Mouse (Mus musculus) heart, embryonic 16.5 days (tissue): ENCODE data around the gene Foxn2. TPM values are rescaled to one million over a fixed set of nuclear protein-coding genes. Genes with fewer than 3 reads are reported as not detected.

ENCODE experiments used
- ATAC-seq: fragments of 200-750 bp; cut with Nextera tagmentation; replicated peaks from 2 replicates; pipeline ENCODE4 v1.8.0; 2017; ENCODE audit warnings: moderate number of reproducible peaks; ENCODE audit not compliant: insufficient read depth, low FRiP score; ENCODE audit errors: extremely low read depth
- H3K27ac ChIP-seq: fragments of 300-500 bp; sonication (generic); 2 replicates; pipeline ENCODE4 v1.5.1; 2014; ENCODE audit warnings: mild to moderate bottlenecking, low read length, control low read depth, moderate library complexity
- H3K27me3 ChIP-seq: fragments of 300-500 bp; sonication (generic); 2 replicates; pipeline ENCODE4 v1.6.1; 2014; ENCODE audit warnings: low read length, mixed read lengths; ENCODE audit not compliant: control insufficient read depth, insufficient read depth
- H3K36me3 ChIP-seq: fragments of 300-500 bp; sonication (generic); 2 replicates; pipeline ENCODE4 v1.6.1; 2014; ENCODE audit not compliant: control insufficient read depth, insufficient read depth
- H3K4me1 ChIP-seq: fragments of 300-500 bp; sonication (generic); 2 replicates; pipeline ENCODE4 v1.6.1; 2014; ENCODE audit warnings: low read length, mixed read lengths; ENCODE audit not compliant: control insufficient read depth, insufficient read depth
- H3K4me2 ChIP-seq: fragments of 300-500 bp; sonication (generic); 2 replicates; pipeline ENCODE4 v1.6.1; 2014; ENCODE audit warnings: low read depth, mild to moderate bottlenecking, control low read depth, low read length
- H3K4me3 ChIP-seq: fragments of 300-500 bp; sonication (generic); 2 replicates; pipeline ENCODE4 v1.5.1; 2014; ENCODE audit warnings: mild to moderate bottlenecking, control low read depth, low read length
- H3K9ac ChIP-seq: fragments of 300-500 bp; sonication (generic); 2 replicates; pipeline ENCODE4 v1.6.1; 2014; ENCODE audit warnings: low read length, control low read depth
- H3K9me3 ChIP-seq: fragments of 300-500 bp; sonication (generic); replicated peaks from 2 replicates; pipeline ENCODE4 v1.6.1; 2016; ENCODE audit warnings: low read length; ENCODE audit not compliant: control insufficient read depth
- WGBS: fragments of 180-500 bp; shearing (Covaris S2); extraction: QIAGEN DNeasy Blood & Tissue Kit; methylation state at CpG from one replicate; pipeline ENCODE4 v1.1.7; 2014; 5-methylcytosine and 5-hydroxymethylcytosine counted together
- polyA plus RNA-seq: library from polyadenylated mRNA; unstranded; fragments of >200 nt; fragmentation: Nextera tagmentation; extraction: Ambion mirVana; gene quantifications from 2 replicates; pipeline ENCODE4 v1.2.1, GENCODE M21; 2015

Foxn2 gene
- polyA plus RNA-seq, 1 experiment from 2014 or later, result 10.1 TPM

DNA sequence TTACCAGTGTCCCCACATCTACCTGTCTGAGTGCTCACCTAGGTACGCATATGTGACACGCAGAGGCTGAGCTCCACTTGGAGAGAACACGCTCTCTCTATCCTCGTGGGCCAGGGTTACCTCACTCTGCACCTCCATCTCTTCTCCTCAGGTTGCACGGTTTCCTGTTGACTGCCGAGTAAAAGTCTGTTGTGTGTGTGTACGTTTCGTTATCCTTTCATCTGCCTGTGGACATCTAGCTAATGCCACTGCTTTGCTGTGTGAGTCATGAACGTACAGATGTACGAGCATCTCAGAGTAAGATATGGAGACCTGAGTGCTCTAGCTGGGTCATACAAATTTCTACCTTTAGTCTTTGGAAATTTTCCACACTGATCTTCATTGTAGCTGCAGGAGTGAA lies 39.9 kb downstream of the Foxn2 start:
- peaks cover 10% of the 10 kb centered on the region; the same call in 1 of the 2 replicates for H3K36me3 ChIP-seq
- no peaks in the 10 kb centered on the region for H3K4me1 ChIP-seq
- H3K4me3 ChIP-seq, result no peak overlapping the region
- ATAC-seq, result no peak
- H3K27ac ChIP-seq, result no peak overlapping the region
- no peaks in the 10 kb centered on the region for H3K27me3 ChIP-seq
- no peak overlapping the region for H3K9ac ChIP-seq
- H3K9me3 ChIP-seq, result no peaks in the 10 kb centered on the region
- 82% methylated on average over 10 of the region's 10 CpGs for WGBS
- H3K4me2 ChIP-seq, result no peak overlapping the region

DNA sequence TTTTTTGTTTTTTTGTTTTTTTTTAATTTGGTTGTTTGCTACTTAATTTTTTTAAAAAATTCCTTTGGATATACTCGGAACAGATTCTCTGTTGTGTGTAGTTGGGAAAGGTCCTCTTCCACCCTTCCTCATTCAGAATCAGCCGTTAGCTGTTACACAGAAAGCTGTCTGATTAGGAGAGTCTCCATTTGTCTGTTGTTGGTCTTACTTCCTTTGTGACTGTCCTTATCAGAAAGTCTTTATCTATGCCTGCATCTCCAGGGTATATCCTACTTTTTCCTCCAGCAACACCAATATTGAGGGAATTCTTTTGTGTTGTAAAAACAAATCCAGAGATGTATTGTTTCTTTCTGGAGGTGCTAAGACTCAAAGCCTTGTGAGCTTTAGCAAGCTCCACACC lies 40.6 kb downstream of the Foxn2 start:
- Histone ChIP-seq H3K4me2 (no peak overlapping the region), H3K9me3 (no peaks in the 10 kb centered on the region), H3K4me3 (no peak overlapping the region), H3K36me3 (peaks cover 10% of the 10 kb centered on the region; the same call in 1 of the 2 replicates), H3K9ac (no peak overlapping the region), H3K27me3 (no peaks in the 10 kb centered on the region), H3K4me1 (no peaks in the 10 kb centered on the region), H3K27ac (no peak overlapping the region)
- ATAC-seq, result no peak
- 84% methylated on average over 2 of the region's 2 CpGs for WGBS

DNA sequence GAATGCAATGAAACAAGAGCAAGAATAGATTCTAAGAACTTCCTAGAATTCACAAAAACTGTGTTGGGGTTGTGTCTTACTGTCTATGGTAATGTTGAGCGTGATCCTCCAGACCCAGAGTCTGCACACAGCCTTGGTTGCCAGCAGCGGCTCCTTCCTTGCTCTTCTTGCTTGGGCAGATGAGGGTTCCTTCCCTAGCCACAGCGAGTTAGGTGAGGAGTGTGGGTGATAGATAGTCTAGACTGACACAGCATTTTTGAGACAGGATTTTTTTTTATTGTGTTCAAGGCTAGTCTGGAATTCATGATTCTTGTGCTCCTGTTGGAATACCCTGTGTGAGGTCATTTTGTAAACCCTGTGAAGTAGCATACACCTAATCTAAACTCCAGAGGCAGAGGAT lies 41.1 kb downstream of the Foxn2 start:
- 89% methylated on average over 3 of the region's 3 CpGs for WGBS
- Histone ChIP-seq H3K27ac (no peak overlapping the region), H3K9me3 (no peaks in the 10 kb centered on the region), H3K27me3 (no peaks in the 10 kb centered on the region), H3K4me1 (no peaks in the 10 kb centered on the region), H3K4me2 (no peak overlapping the region), H3K9ac (no peak overlapping the region), H3K4me3 (no peak overlapping the region), H3K36me3 (peaks cover 10% of the 10 kb centered on the region; the same call in 1 of the 2 replicates)
- ATAC-seq, result no peak

DNA sequence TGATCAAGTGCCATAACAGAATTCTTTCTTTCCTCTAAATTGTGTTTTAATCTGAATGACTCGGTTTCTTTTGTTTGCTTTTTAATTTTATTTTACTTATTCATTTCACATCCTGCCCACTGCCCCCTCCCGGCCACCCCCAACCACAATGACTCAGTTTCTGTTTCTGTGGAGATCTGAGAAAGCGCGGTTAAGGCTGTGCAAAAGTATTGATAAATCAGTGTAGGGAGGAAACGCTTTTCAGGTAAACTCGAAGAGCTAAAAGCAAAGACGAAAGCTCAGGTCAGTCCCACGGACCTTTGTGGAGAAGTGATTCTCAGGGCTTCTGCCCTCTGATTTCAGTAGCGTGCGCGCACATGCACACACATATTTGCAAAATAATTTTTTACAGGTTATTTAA lies 44.0 kb downstream of the Foxn2 start:
- peaks cover 7% of the 10 kb centered on the region; the same call in 1 of the 2 replicates for H3K36me3 ChIP-seq
- ATAC-seq, result no peak
- H3K4me1 ChIP-seq, result no peaks in the 10 kb centered on the region
- no peak overlapping the region for H3K4me2 ChIP-seq
- H3K9ac ChIP-seq, result no peak overlapping the region
- no peaks in the 10 kb centered on the region for H3K27me3 ChIP-seq
- WGBS, result 94% methylated on average over 11 of the region's 11 CpGs
- no peaks in the 10 kb centered on the region for H3K9me3 ChIP-seq
- no peak overlapping the region for H3K4me3 ChIP-seq
- no peak overlapping the region for H3K27ac ChIP-seq

DNA sequence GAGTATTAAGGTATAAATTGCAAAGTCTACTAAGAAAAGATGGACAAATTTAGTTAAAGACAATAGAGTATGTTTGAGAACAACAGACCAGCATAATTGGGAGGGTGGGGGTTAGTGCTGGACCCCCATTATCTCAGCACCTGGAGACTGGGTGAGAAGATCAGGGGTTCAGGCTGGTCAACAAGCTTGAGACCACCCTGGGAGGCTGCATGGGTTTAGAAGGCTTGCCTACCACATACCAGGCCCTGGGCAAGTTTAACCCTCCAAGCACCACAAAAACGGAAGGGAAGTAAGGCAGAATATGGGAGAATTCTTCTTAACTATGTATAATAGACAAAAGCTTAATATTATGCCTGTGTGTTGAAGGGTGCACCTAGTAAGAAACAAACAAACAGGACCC lies 44.4 kb downstream of the Foxn2 start:
- no peak overlapping the region for H3K27ac ChIP-seq
- no peak overlapping the region for H3K9ac ChIP-seq
- no peak overlapping the region for H3K4me3 ChIP-seq
- H3K9me3 ChIP-seq, result no peaks in the 10 kb centered on the region
- no peaks in the 10 kb centered on the region for H3K27me3 ChIP-seq
- 72% methylated on average over 1 of the region's 1 CpGs for WGBS
- no peak overlapping the region for H3K4me2 ChIP-seq
- H3K36me3 ChIP-seq, result peaks cover 7% of the 10 kb centered on the region; the same call in 1 of the 2 replicates
- no peak for ATAC-seq
- H3K4me1 ChIP-seq, result no peaks in the 10 kb centered on the region

DNA sequence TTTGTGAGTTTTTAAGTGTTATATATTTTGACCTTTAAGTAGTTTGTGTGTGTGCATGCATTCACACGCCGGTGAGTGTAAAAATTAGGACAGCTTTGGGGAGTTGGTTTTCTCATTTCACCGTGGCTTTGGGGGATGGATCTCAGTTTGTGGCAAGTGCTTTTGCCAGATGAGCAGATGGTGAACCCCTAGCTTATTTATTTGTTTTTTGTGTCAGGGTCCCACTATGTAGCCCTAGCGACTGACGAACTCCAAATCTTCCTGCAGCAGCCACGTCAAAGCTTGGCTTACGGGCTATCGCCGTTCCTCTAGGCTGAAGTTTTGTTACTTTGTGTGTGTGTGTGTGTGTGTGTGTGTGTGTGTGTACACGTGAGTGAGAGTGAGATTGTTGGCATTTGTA lies 50.0 kb downstream of the Foxn2 start:
- Histone ChIP-seq H3K9ac (no peak overlapping the region), H3K27me3 (no peaks in the 10 kb centered on the region), H3K36me3 (peaks cover 10% of the 10 kb centered on the region; the same call in 1 of the 2 replicates), H3K9me3 (no peaks in the 10 kb centered on the region), H3K4me2 (no peak overlapping the region), H3K4me1 (0 out of 2 replicates have a peak, but pooled peaks cover 4% of the 10 kb centered on the region), H3K27ac (no peak overlapping the region), H3K4me3 (no peak overlapping the region)
- ATAC-seq, result no peak
- 88% methylated on average over 10 of the region's 10 CpGs for WGBS

DNA sequence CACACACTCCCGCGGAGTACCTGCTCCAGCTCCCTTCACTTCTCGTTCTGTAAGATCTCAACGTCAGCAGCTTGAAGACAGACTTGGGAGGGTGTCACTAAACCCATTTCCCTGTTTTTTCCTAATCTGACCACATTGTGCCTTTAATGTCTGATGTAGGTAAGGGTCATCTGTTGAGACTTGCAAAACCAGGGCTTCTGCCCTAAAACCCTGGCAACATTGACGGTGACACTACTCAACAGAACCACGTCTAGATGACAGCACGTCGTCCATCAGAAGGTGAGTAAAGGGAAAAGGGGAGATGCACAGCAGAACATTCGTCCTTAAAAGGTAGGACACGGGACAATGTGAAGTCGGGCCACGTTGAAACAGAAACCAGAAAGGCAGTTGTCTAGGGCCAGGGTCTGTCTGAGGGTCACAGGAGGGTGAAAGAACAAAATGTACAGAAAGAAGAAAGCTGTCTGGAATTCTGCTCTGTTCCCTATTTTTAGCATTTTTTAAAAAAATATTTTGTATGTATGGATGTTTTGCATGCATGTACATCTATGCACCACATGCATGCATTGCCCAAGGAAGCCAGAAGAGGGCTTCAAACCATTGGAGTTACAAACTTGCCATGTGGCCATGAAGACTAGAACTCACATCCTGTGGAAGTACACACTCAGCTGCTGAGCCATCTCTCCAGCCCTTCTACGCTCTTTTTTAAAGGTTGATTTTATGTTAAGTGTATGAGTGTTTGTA lies 51.0 kb downstream of the Foxn2 start:
- 91% methylated on average over 13 of the region's 13 CpGs for WGBS
- no peaks in the 10 kb centered on the region for H3K9me3 ChIP-seq
- no peak for ATAC-seq
- no peak overlapping the region for H3K4me3 ChIP-seq
- no peaks in the 10 kb centered on the region for H3K27me3 ChIP-seq
- no peak overlapping the region for H3K27ac ChIP-seq
- H3K36me3 ChIP-seq, result peaks cover 7% of the 10 kb centered on the region; the same call in 1 of the 2 replicates
- no peak overlapping the region for H3K9ac ChIP-seq
- H3K4me2 ChIP-seq, result no peak overlapping the region
- H3K4me1 ChIP-seq, result 0 out of 2 replicates have a peak, but pooled peaks cover 4% of the 10 kb centered on the region

DNA sequence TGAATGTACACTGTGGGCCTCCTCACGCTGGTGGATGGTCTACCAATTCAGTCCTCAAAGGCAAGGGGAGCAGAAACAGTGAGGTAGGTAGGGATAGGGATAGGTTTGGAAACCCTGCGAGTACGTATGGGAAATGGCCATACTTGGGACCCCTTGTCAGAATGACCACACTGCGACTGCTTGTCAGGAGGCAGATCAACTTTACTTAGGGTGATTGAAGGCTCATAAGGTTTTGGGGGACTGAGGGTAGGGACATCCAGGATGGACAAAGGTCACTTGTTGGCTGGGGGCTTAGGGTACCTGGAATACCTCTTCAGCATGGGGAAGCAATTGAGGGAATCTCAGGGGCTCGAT lies 51.6 kb downstream of the Foxn2 start:
- Histone ChIP-seq H3K9ac (no peak overlapping the region), H3K4me1 (0 out of 2 replicates have a peak, but pooled peaks cover 4% of the 10 kb centered on the region), H3K27ac (no peak overlapping the region), H3K36me3 (0 out of 2 replicates have a peak, but pooled peaks cover 4% of the 10 kb centered on the region), H3K27me3 (no peaks in the 10 kb centered on the region), H3K4me2 (no peak overlapping the region), H3K9me3 (no peaks in the 10 kb centered on the region), H3K4me3 (no peak overlapping the region)
- 96% methylated on average over 5 of the region's 5 CpGs for WGBS
- no peak for ATAC-seq

DNA sequence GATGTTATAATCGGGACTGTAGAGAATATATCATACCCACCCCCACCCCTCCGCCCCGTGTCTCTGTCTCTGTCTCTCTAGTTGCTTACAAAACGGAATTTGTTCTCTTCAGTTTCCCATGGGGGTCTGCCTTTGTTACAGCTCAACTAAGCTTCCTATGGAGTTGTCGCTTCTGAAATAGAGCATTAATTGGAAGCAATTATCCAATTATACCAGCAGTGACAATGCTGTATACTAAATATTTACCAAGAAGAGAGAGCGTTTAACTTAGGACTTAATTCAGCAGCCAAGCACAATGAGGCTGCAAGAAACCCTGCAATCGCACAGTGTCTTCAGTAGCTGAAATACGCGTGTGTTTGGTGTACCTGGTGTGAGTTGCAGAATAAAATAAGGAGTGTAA lies 53.0 kb downstream of the Foxn2 start:
- Histone ChIP-seq H3K4me1 (0 out of 2 replicates have a peak, but pooled peaks cover 4% of the 10 kb centered on the region), H3K9me3 (no peaks in the 10 kb centered on the region), H3K4me2 (no peak overlapping the region), H3K27me3 (no peaks in the 10 kb centered on the region), H3K4me3 (no peak overlapping the region), H3K27ac (no peak overlapping the region), H3K9ac (no peak overlapping the region), H3K36me3 (0 out of 2 replicates have a peak, but pooled peaks cover 4% of the 10 kb centered on the region)
- ATAC-seq, result no peak
- 91% methylated on average over 9 of the region's 9 CpGs for WGBS
